Mouse (Mus musculus) heart, postnatal 0 days (tissue): ENCODE measurements around the gene Gm42688. TPM values are rescaled to one million over a fixed set of nuclear protein-coding genes. Genes with fewer than 3 reads are reported as not detected.

ENCODE experiments used
- ATAC-seq: fragments of 200-750 bp; cut with Nextera tagmentation; 2 replicates; pipeline ENCODE4 v1.8.0; 2017; ENCODE audit warnings: low read depth, moderate number of reproducible peaks, moderate library complexity; ENCODE audit not compliant: insufficient read depth
- DNase-seq: peaks from one replicate; pipeline ENCODE4 v3.0.0-alpha.2; 2016; ENCODE audit warnings: low spot score
- H3K27ac ChIP-seq: fragments of 300-500 bp; sonication (generic); 2 replicates; pipeline ENCODE4 v1.5.1; 2014; ENCODE audit warnings: low read depth, mild to moderate bottlenecking
- H3K27me3 ChIP-seq: fragments of 300-500 bp; sonication (generic); 2 replicates; pipeline ENCODE4 v1.6.1; 2014; ENCODE audit warnings: low read length, mixed read lengths; ENCODE audit not compliant: control insufficient read depth, insufficient read depth
- H3K36me3 ChIP-seq: fragments of 300-500 bp; sonication (generic); replicated peaks from 2 replicates; pipeline ENCODE4 v1.6.1; 2014; ENCODE audit warnings: low read length, mixed read lengths; ENCODE audit not compliant: control insufficient read depth, insufficient read depth
- H3K4me1 ChIP-seq: fragments of 300-500 bp; sonication (generic); 2 replicates; pipeline ENCODE4 v1.6.1; 2014; ENCODE audit warnings: antibody characterized with exemption; ENCODE audit not compliant: control insufficient read depth, insufficient read depth
- H3K4me2 ChIP-seq: fragments of 300-500 bp; sonication (generic); 2 replicates; pipeline ENCODE4 v1.6.1; 2014; ENCODE audit warnings: low read depth, mild to moderate bottlenecking, low read length, moderate library complexity
- H3K4me3 ChIP-seq: fragments of 300-500 bp; sonication (generic); 2 replicates; pipeline ENCODE4 v1.5.1; 2014; ENCODE audit warnings: low read depth, low read length
- H3K9ac ChIP-seq: fragments of 300-500 bp; sonication (generic); replicated peaks from 2 replicates; pipeline ENCODE4 v1.6.1; 2014; ENCODE audit warnings: low read depth, low read length, mixed read lengths
- H3K9me3 ChIP-seq: fragments of 300-500 bp; sonication (generic); replicated peaks from 2 replicates; pipeline ENCODE4 v1.6.1; 2016; ENCODE audit warnings: low read length; ENCODE audit not compliant: control insufficient read depth
- CTCF ChIP-seq: IDR thresholded peaks from 2 replicates; pipeline ENCODE4 v1.5.1; 2016; ENCODE audit warnings: antibody characterized with exemption, control low read depth, low read depth
- EP300 ChIP-seq: IDR thresholded peaks from 2 replicates; pipeline ENCODE4 v1.6.1; 2016; ENCODE audit warnings: antibody characterized with exemption, low read depth
- WGBS: fragments of 180-500 bp; shearing (Covaris S2); extraction: QIAGEN DNeasy Blood & Tissue Kit; methylation state at CpG from one replicate; pipeline ENCODE4 v1.1.7; 2014; 5-methylcytosine and 5-hydroxymethylcytosine counted together
- polyA plus RNA-seq: library from polyadenylated mRNA; unstranded; fragments of >200 nt; fragmentation: Nextera tagmentation; extraction: Ambion mirVana; gene quantifications from 2 replicates; pipeline ENCODE4 v1.2.1, GENCODE M21; 2015
- total RNA-seq: library from RNA; depleted of rRNA; stranded (reverse); fragments of >200 nt; gene quantifications from 2 replicates; pipeline ENCODE4 v1.2.3, GENCODE M21; 2014; ENCODE audit warnings: low replicate concordance

Gm42688 gene
- total and polyA plus RNA-seq, 2 experiments from 2014 or later = 1.4 to 3.4 TPM

DNA sequence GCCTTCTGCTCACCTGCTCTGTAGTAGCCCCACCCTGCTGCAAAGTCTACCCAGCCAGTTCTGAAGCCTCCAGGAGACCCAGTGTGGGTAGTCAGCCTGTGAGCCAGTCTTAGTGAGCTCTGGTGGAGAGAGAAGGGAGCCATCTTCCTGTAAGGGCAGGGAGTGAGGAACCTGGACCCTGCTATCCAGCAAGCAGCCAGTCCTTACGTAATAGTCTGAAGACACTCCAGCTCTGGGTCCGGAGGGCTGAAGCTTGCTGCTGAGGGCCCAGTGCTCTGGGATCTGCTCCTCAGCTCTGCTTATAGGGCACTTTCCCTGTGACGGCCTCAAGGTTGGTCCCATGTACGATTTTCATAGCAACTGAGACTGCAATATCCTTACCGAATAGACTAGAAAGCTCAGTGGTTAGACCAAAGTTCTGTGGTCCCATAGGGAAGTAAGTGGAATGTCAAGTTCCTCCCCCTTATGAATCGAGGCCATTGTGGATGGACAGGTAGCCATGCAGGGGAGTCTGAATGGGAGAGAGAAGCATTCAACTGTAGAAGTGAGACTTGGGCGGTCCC lies 33.6 kb downstream of the Gm42688 start, which contains the start of gene Rtkn:
Rtkn (plus strand) TSS at position 513 of the 563 bp plus-strand sequence.
- TF ChIP-seq CTCF (no peak), EP300 (no peak)
- 72% methylated on average over 7 of the region's 7 CpGs for WGBS
- ATAC-seq = no peak

DNA sequence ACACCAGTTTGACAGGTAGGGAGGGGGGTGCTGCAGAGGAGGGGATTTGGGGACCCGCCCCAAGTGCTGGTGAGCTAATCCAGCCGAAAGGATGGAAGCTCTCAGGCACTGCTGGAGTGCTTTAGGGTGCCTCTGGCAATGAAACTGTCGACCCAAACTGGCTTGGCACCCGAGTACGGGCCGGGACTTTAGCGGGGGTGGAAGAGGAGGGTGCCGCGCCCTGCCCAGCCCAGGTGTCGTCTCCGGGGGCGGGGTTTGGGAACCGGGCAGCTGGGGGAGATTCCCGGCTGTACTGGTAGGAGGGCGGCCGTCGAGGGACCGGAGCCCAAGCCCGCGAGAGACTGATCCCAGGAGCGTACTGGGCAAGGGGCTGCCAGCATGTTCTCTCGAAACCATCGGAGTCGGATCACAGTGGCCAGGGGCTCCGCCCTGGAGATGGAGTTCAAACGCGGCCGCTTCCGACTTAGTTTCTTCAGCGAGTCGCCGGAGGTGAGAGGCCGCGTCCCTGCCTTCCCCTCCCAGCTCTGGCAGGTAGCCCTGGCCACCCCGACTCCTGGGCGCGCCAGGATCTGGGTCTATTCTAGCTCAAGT lies 34.2 kb downstream of the Gm42688 start:
- Histone ChIP-seq H3K27me3 (no peaks in the 10 kb centered on the region), H3K9me3 (no peaks in the 10 kb centered on the region), H3K9ac (peak overlapping the region; percentile 83), H3K4me2 (peak overlapping the region; percentile 73), H3K4me1 (peaks cover 21% of the 10 kb centered on the region), H3K36me3 (no peaks in the 10 kb centered on the region), H3K4me3 (peak overlapping the region; percentile 57), H3K27ac (peak overlapping the region; percentile 99)
- DNase-seq (no peak), ATAC-seq (no peak)
- 11% methylated on average over 37 of the region's 37 CpGs for WGBS
- TF ChIP-seq EP300 (no peak), CTCF (no peak)

More for the DNA sequence above, 33.6 kb downstream of the Gm42688 start, which contains the start of gene Rtkn:
- H3K27me3 ChIP-seq = no peaks in the 10 kb centered on the region
- peak within 1 kb of the TSS; percentile 83 for H3K9ac ChIP-seq
- no peaks in the 10 kb centered on the region for H3K36me3 ChIP-seq
- peak within 1 kb of the TSS; percentile 99 for H3K27ac ChIP-seq
- H3K4me3 ChIP-seq = peak within 1 kb of the TSS; percentile 57
- peak within 1 kb of the TSS; percentile 73 for H3K4me2 ChIP-seq
- no peak for DNase-seq
- peaks cover 21% of the 10 kb centered on the region for H3K4me1 ChIP-seq
- H3K9me3 ChIP-seq = no peaks in the 10 kb centered on the region

GRCm38 (mm10) chr6:83136291-83136880 lies 35.0 kb downstream of the Gm42688 start:
- H3K9me3 ChIP-seq = no peaks in the 10 kb centered on the region
- H3K36me3 ChIP-seq = no peaks in the 10 kb centered on the region
- peak overlapping the region; percentile 57 for H3K4me3 ChIP-seq
- no peak for DNase-seq
- H3K9ac ChIP-seq = peak overlapping the region; percentile 83
- H3K4me2 ChIP-seq = peak overlapping the region; percentile 73
- no peaks in the 10 kb centered on the region for H3K27me3 ChIP-seq
- H3K4me1 ChIP-seq = peaks cover 23% of the 10 kb centered on the region
- peak overlapping the region; percentile 99 for H3K27ac ChIP-seq
- peak; percentile 1; the same call in 1 of the 2 replicates for ATAC-seq
- WGBS = 32% methylated on average over 5 of the region's 5 CpGs
- TF ChIP-seq EP300 = no peak
- no peak for TF ChIP-seq CTCF

DNA sequence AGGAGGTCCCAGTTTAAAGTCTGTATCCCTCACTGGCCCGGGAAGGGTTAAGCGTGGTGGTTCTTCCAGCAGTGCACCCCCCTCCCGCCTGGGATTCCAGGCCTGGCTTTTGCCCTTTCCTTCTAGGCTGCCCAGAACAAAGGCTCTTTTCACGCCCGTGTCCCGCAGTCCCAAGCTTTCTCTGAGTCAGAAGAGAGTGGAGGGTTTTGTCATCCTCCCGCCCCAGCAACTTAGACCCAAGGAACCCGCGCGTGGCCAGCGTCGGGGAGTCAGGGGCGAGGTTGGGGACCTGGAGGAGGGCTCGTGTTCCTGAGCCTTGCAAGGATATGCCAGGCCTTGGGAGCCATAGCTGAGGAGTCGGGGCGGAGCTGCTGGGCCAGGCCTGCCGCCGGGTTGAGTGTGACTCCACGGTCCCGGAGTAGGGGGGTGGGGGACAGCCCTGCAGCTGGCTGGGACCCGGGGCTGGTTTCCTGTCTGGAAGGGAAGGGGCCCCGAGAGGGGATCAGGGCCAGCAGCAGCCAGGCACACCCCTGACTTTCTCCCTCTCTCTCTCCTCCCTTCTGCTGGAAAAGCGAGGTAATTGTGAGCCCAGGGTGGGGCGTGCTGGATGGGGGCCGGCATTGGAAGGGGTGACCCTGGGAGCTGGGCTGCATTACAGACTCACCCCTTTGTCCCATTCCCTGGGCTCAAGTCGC lies 35.6 kb downstream of the Gm42688 start:
- Histone ChIP-seq H3K36me3 (no peaks in the 10 kb centered on the region), H3K4me1 (peaks cover 30% of the 10 kb centered on the region), H3K4me2 (peak overlapping the region; percentile 73), H3K9me3 (no peaks in the 10 kb centered on the region), H3K27ac (peak overlapping the region; percentile 99), H3K4me3 (peak overlapping the region; percentile 57), H3K9ac (peak overlapping the region; percentile 83), H3K27me3 (no peaks in the 10 kb centered on the region)
- ATAC-seq (peak; percentile 71), DNase-seq (peak; percentile 70)
- WGBS = 2% methylated on average over 25 of the region's 26 CpGs
- no peak for TF ChIP-seq EP300
- TF ChIP-seq CTCF = no peak

DNA sequence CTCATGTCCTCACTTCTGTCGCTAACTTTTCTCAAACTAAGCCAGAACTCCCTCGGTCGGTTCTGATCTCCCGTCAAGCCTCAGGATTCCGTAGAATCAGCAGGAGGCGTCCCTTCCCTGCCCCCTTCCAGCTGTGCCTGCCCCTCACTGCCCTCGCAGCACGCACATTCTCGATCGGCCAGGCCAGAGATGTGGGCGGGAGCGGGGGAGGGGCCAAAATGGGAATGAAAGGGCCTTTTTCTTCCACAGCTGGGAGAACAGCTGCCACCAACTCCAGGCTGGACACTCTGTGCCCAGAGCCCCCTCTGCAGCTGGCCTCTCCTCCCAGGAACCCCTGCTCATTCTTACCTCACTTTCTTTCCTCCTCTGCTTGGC lies 36.1 kb downstream of the Gm42688 start:
- Histone ChIP-seq H3K9me3 (no peaks in the 10 kb centered on the region), H3K4me1 (peaks cover 35% of the 10 kb centered on the region), H3K4me3 (peak overlapping the region; percentile 57), H3K27ac (peak overlapping the region; percentile 99), H3K27me3 (no peaks in the 10 kb centered on the region), H3K9ac (peak overlapping the region; percentile 83), H3K36me3 (no peaks in the 10 kb centered on the region), H3K4me2 (peak overlapping the region; percentile 73)
- DNase-seq (peak; percentile 90), ATAC-seq (peak; percentile 81)
- no peak for TF ChIP-seq EP300
- 0 out of 2 replicates have a peak, but pooled peaks have one; percentile 11 for TF ChIP-seq CTCF
- 0% methylated on average over 12 of the region's 12 CpGs for WGBS
